Mouse (Mus musculus): ENCODE measurements at regions not wholly inside any gene's neighbourhood (a gene's known extent, or its start where the extent isn't known, plus 50 kb on each side); places are given as distances from the start of the nearest gene placed in this dataset.

- no peak for DNase-seq
Measured at GRCm38 (mm10) chr13:28793166-28793935, 160.2 kb downstream of the Sox4 start.

DNA sequence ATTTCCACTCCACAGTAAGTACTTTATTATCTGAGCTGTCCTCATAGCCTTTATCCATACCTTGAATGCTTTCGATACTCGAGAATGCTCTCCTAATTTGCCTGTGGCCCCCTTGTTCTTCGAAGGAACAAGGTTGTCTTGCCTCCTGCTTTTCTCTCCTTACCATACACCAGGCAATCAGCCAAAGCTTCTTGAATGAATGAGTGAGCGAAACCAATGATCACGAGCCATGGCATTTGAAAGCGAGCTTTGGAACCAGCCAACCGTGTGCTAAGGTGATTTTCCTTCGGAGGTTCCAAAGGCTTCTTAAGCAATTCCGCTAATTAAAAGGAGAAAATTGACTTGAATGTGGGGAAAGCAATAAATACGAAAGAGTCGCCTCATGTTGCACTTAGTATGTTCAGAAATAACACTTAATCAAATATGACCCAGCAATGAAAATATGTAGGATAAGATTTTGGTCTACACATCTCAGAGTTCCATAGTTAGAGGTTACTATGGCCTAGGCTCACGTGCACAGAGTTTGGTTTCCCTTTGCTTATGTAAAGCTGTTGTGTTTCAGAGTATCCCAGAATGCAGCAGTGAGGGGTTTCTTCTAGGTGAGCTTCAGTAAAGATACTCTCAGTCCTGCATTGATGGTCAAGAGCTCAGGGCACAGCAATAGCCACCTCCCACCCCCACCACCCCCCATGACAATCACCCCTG lies 160.9 kb downstream of the Sox4 start:
- no peak for DNase-seq

- no peak for DNase-seq
Measured at GRCm38 (mm10) chr13:28790381-28790780, 163.1 kb downstream of the Sox4 start.

- DNase-seq, result no peak
Measured at GRCm38 (mm10) chr13:28787331-28787643, 166.2 kb downstream of the Sox4 start.

GRCm38 (mm10) chr13:28786629-28787330 lies 166.7 kb downstream of the Sox4 start:
- DNase-seq, result no peak

DNA sequence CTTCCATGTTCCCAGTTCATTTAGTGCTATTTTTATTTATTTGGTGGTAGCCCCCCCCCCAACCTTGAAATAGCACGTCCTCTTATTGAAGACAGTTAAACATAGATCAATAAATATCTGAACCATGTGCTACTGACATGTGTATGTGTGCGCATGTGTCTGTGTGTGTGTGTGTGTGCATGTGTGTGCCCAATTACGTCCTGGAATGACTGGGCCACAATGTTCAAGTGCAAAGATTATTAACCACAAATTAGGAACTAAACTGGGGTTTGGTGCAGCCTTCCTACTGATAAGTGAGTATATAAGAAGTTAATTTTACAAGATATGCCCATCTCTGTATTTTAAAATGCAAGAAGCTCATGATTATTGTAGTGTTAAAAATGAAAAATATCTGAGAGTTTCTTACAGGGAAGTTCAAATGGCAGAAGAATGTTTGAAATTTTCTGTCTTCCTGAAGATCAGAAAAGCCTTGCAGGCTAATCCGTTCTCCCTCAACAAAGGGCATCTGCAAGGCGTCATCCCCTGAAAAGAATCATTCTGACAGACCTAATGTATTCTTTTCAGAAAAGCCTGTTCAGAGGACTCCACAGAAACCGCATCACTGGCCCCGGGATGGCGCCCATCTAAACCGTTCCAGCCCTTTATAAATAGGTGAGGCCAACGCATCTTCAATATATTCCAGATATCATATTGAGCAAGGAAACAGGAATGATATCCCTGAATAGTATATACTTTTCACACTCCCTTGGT lies 170.8 kb downstream of the Sox4 start:
- DNase-seq, result no peak

GRCm38 (mm10) chr13:28782081-28782480 lies 171.4 kb downstream of the Sox4 start:
- no peak for DNase-seq

GRCm38 (mm10) chr13:28781660-28782059 lies 171.9 kb downstream of the Sox4 start:
- no peak for DNase-seq

DNA sequence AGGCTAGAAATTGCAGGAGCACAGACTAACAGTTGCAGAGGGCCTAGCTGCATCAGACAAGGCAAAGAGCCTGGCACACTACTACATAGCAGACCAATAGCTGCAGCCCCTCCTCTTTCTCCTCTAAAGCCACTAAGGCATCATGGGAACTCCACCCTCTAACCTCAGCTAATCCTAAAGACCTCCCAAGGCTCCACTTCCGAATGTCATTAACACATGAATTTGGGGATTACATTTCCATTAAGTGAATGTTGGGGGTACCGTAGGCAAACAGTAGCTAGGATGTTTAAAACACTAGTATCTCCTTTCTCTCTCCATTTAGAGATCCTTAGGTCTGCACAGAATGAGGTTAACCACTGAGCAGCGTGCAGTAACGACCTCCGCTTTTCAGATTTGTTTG lies 173.1 kb downstream of the Sox4 start:
- no peak for DNase-seq

GRCm38 (mm10) chr13:28775142-28775815 lies 178.2 kb downstream of the Sox4 start:
- no peak for DNase-seq

GRCm38 (mm10) chr13:28774649-28775048 lies 178.9 kb downstream of the Sox4 start:
- no peak for DNase-seq

GRCm38 (mm10) chr13:28773466-28773865 lies 180.0 kb downstream of the Sox4 start:
- DNase-seq, result no peak

GRCm38 (mm10) chr13:28770531-28770930 lies 183.0 kb downstream of the Sox4 start:
- no peak for DNase-seq

GRCm38 (mm10) chr13:28770018-28770417 lies 183.5 kb downstream of the Sox4 start:
- no peak for DNase-seq

GRCm38 (mm10) chr13:28768717-28769426 lies 184.6 kb downstream of the Sox4 start:
- DNase-seq, result no peak

DNA sequence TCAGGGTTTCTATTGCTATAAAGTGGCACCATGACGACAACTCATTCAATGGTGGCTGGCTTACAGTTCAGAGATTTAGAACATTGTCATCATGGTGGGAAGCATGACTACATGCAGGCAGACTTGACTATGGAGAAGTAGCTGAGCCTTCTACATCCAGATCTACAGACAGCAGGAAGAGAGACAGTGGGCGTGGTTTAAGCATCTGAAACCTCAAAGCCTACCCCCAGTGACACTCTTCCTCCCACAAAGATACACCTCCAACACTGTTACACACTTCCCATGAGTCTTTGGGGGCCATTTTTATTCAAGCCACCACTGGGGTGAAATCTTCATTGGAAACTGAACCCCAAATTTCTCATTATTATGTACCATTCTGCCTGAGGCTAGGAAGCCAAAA lies 191.0 kb downstream of the Sox4 start:
- no peak for DNase-seq

GRCm38 (mm10) chr13:28759026-28759425 lies 194.5 kb downstream of the Sox4 start:
- DNase-seq, result no peak

GRCm38 (mm10) chr13:28757846-28758522 lies 195.5 kb downstream of the Sox4 start:
- peak; percentile 62 for DNase-seq

- no peak for DNase-seq
Measured at GRCm38 (mm10) chr13:28756915-28757765, 196.4 kb downstream of the Sox4 start.

- DNase-seq, result no peak
Measured at GRCm38 (mm10) chr13:28754207-28754606, 199.3 kb downstream of the Sox4 start.
